Mouse (Mus musculus) brain, embryonic 14.5 days (tissue): ENCODE data around the gene Ptbp3.

Source experiments
- CTCF ChIP-seq: fragments of 200-500 bp; IDR thresholded peaks from 2 replicates; pipeline ENCODE4 v1.5.1; 2012; ENCODE audit warnings: inconsistent platforms, mild to moderate bottlenecking, moderate library complexity, borderline replicate concordance; ENCODE audit not compliant: insufficient read depth, insufficient read length; ENCODE audit errors: extremely low read depth
- POLR2A ChIP-seq: fragments of 200-500 bp; IDR thresholded peaks from 2 replicates; pipeline ENCODE4 v1.6.1; 2012; ENCODE audit warnings: mild to moderate bottlenecking, inconsistent platforms, borderline replicate concordance; ENCODE audit not compliant: poor library complexity, insufficient read depth, insufficient read length, severe bottlenecking; ENCODE audit errors: extremely low read depth

DNA sequence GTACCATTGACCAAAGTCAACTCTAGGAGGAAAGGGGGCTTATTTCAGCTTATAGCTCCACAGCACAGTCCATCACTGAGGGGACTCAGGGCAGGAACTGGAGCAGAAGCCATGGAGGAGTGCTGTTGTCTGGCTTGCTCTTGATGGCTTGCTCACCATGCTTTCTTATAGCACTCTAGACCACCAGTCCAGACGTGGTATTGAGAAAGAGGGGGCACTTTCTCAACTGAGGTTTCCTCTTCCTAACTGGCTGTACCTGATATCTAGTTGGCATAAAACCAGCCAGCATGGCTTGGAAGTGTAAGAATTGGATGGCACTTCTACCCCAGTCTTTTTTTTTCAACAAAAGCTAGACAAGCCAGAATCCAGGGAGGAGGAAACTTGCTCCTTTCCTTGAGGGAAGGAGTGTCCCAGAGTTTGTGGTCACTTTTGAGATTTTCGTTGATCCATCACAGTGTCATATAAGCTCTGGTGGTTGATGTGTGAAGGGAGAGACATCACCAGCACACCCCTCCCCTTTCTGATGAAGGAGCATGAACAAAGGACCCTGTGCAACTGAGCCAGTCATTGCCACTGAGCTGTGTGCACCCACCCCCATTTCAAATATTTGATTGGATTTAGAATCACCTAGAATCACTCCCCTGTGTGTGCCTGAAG, 38.2 kb upstream of the Ptbp3 start:
- TF ChIP-seq CTCF: no peak
- no peak for TF ChIP-seq POLR2A
